Mouse (Mus musculus): ENCODE data around the gene 2010111I01Rik. TPM values are rescaled to one million over a fixed set of nuclear protein-coding genes. Genes with fewer than 3 reads are reported as not detected.

Gene 2010111I01Rik
- polyA plus RNA-seq, 1 experiment: 63.6 TPM

GRCm38 (mm10) chr13:63111297-63112042 lies 146.8 kb downstream of the 2010111I01Rik start:
- Histone ChIP-seq H3K36me3 (ENCODE audit: control insufficient read depth, insufficient read depth, low read length, poor library complexity, severe bottlenecking) (no peaks in the 10 kb centered on the region), H3K27ac (ENCODE audit: insufficient read depth, low read length) (no peak overlapping the region), H3K9me3 (replicated peaks; ENCODE audit: control insufficient read depth, insufficient read depth, low read length, poor library complexity, severe bottlenecking) (no peaks in the 10 kb centered on the region), H3K4me1 (ENCODE audit: control insufficient read depth, insufficient read depth, low read length) (no peaks in the 10 kb centered on the region), H3K27me3 (ENCODE audit: control insufficient read depth, insufficient read depth, low read length, poor library complexity, severe bottlenecking) (no peaks in the 10 kb centered on the region), H3K4me3 (ENCODE audit: low read depth, low read length) (no peak overlapping the region), H3K9ac (ENCODE audit: low read depth, poor library complexity, severe bottlenecking) (no peak overlapping the region)
- TF ChIP-seq EP300 (IDR thresholded peaks at IDR 0.05; ENCODE audit: insufficient read depth, low read depth, low read length) (no peak), CTCF (IDR thresholded peaks at IDR 0.05; ENCODE audit: low read depth, low read length) (no peak), POLR2A (IDR thresholded peaks at IDR 0.05; ENCODE audit: insufficient read depth, low read length) (no peak)

- Histone ChIP-seq H3K4me3 (ENCODE audit: low read depth, low read length) (no peak overlapping the region), H3K4me1 (ENCODE audit: control insufficient read depth, insufficient read depth, low read length) (no peaks in the 10 kb centered on the region), H3K36me3 (ENCODE audit: control insufficient read depth, insufficient read depth, low read length, poor library complexity, severe bottlenecking) (no peaks in the 10 kb centered on the region), H3K9me3 (replicated peaks; ENCODE audit: control insufficient read depth, insufficient read depth, low read length, poor library complexity, severe bottlenecking) (no peaks in the 10 kb centered on the region), H3K27ac (ENCODE audit: insufficient read depth, low read length) (no peak overlapping the region), H3K27me3 (ENCODE audit: control insufficient read depth, insufficient read depth, low read length, poor library complexity, severe bottlenecking) (no peaks in the 10 kb centered on the region), H3K9ac (ENCODE audit: low read depth, poor library complexity, severe bottlenecking) (no peak overlapping the region)
- no peak for TF ChIP-seq POLR2A (IDR thresholded peaks at IDR 0.05; ENCODE audit: insufficient read depth, low read length)
- no peak for TF ChIP-seq EP300 (IDR thresholded peaks at IDR 0.05; ENCODE audit: insufficient read depth, low read depth, low read length)
- TF ChIP-seq CTCF (IDR thresholded peaks at IDR 0.05; ENCODE audit: low read depth, low read length): no peak
Observed at GRCm38 (mm10) chr13:63112043-63112597, 147.4 kb downstream of the 2010111I01Rik start.

GRCm38 (mm10) chr13:63112598-63113372 lies 148.1 kb downstream of the 2010111I01Rik start:
- H3K9me3 ChIP-seq (replicated peaks; ENCODE audit: control insufficient read depth, insufficient read depth, low read length, poor library complexity, severe bottlenecking): no peaks in the 10 kb centered on the region
- TF ChIP-seq CTCF (IDR thresholded peaks at IDR 0.05; ENCODE audit: low read depth, low read length): no peak
- TF ChIP-seq POLR2A (IDR thresholded peaks at IDR 0.05; ENCODE audit: insufficient read depth, low read length): no peak
- no peak for TF ChIP-seq EP300 (IDR thresholded peaks at IDR 0.05; ENCODE audit: insufficient read depth, low read depth, low read length)
- no peak overlapping the region for H3K4me3 ChIP-seq (ENCODE audit: low read depth, low read length)
- H3K9ac ChIP-seq (ENCODE audit: low read depth, poor library complexity, severe bottlenecking): no peak overlapping the region
- H3K27me3 ChIP-seq (ENCODE audit: control insufficient read depth, insufficient read depth, low read length, poor library complexity, severe bottlenecking): no peaks in the 10 kb centered on the region; the same call in 1 of the 2 replicates
- no peaks in the 10 kb centered on the region for H3K4me1 ChIP-seq (ENCODE audit: control insufficient read depth, insufficient read depth, low read length)
- H3K27ac ChIP-seq (ENCODE audit: insufficient read depth, low read length): no peak overlapping the region
- no peaks in the 10 kb centered on the region for H3K36me3 ChIP-seq (ENCODE audit: control insufficient read depth, insufficient read depth, low read length, poor library complexity, severe bottlenecking)

GRCm38 (mm10) chr13:63113881-63114301 lies 149.2 kb downstream of the 2010111I01Rik start:
- H3K4me3 ChIP-seq (ENCODE audit: low read depth, low read length): no peak overlapping the region
- H3K27me3 ChIP-seq (ENCODE audit: control insufficient read depth, insufficient read depth, low read length, poor library complexity, severe bottlenecking): no peaks in the 10 kb centered on the region; the same call in 1 of the 2 replicates
- H3K36me3 ChIP-seq (ENCODE audit: control insufficient read depth, insufficient read depth, low read length, poor library complexity, severe bottlenecking): no peaks in the 10 kb centered on the region
- H3K9ac ChIP-seq (ENCODE audit: low read depth, poor library complexity, severe bottlenecking): no peak overlapping the region
- no peak overlapping the region for H3K27ac ChIP-seq (ENCODE audit: insufficient read depth, low read length)
- H3K9me3 ChIP-seq (replicated peaks; ENCODE audit: control insufficient read depth, insufficient read depth, low read length, poor library complexity, severe bottlenecking): no peaks in the 10 kb centered on the region
- H3K4me1 ChIP-seq (ENCODE audit: control insufficient read depth, insufficient read depth, low read length): no peaks in the 10 kb centered on the region
- TF ChIP-seq POLR2A (IDR thresholded peaks at IDR 0.05; ENCODE audit: insufficient read depth, low read length): no peak
- no peak for TF ChIP-seq CTCF (IDR thresholded peaks at IDR 0.05; ENCODE audit: low read depth, low read length)
- no peak for TF ChIP-seq EP300 (IDR thresholded peaks at IDR 0.05; ENCODE audit: insufficient read depth, low read depth, low read length)

GRCm38 (mm10) chr13:63115187-63115784 lies 150.6 kb downstream of the 2010111I01Rik start:
- Histone ChIP-seq H3K27me3 (ENCODE audit: control insufficient read depth, insufficient read depth, low read length, poor library complexity, severe bottlenecking) (no peaks in the 10 kb centered on the region; the same call in 1 of the 2 replicates), H3K4me3 (ENCODE audit: low read depth, low read length) (no peak overlapping the region), H3K36me3 (ENCODE audit: control insufficient read depth, insufficient read depth, low read length, poor library complexity, severe bottlenecking) (no peaks in the 10 kb centered on the region), H3K4me1 (ENCODE audit: control insufficient read depth, insufficient read depth, low read length) (no peaks in the 10 kb centered on the region), H3K27ac (ENCODE audit: insufficient read depth, low read length) (no peak overlapping the region), H3K9me3 (replicated peaks; ENCODE audit: control insufficient read depth, insufficient read depth, low read length, poor library complexity, severe bottlenecking) (no peaks in the 10 kb centered on the region), H3K9ac (ENCODE audit: low read depth, poor library complexity, severe bottlenecking) (no peak overlapping the region)
- no peak for TF ChIP-seq CTCF (IDR thresholded peaks at IDR 0.05; ENCODE audit: low read depth, low read length)
- no peak for TF ChIP-seq POLR2A (IDR thresholded peaks at IDR 0.05; ENCODE audit: insufficient read depth, low read length)
- no peak for TF ChIP-seq EP300 (IDR thresholded peaks at IDR 0.05; ENCODE audit: insufficient read depth, low read depth, low read length)
